Mouse (Mus musculus) bone marrow macrophage, adult 2 months (primary cell): ENCODE data around the gene Map7d3.

Source experiments
- CTCF ChIP-seq: IDR thresholded peaks from 2 replicates; pipeline ENCODE4 v1.5.1; 2012; ENCODE audit warnings: low read depth, mild to moderate bottlenecking, low read length, moderate library complexity
- POLR2A ChIP-seq: IDR thresholded peaks from 2 replicates; pipeline ENCODE4 v1.6.1; 2012; ENCODE audit warnings: mild to moderate bottlenecking, low read depth, low read length, borderline replicate concordance

DNA sequence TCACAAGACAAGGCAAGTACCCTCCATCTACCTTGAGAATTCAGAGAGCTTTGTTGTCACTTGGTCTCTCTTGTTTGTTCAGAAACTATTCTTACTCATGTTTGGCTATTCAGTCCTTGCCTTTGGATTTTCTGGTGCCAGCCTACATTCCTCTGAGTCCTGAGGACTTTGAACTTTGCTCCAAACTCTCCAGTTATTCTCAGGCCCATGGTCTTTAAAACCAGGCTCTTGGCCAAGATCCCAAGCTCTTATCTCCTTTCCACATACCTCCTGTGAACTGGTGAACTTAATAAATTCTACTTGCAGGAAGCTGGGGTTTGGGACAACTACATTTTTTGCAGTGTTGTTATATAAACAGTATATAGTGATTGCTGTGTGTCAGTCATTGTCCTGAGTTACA lies 52.3 kb downstream of the Map7d3 start:
- TF ChIP-seq CTCF, result no peak
- TF ChIP-seq POLR2A, result no peak
